Mouse (Mus musculus) kidney, adult 2 months (tissue): ENCODE measurements at regions not wholly inside any gene's neighbourhood (a gene's known extent, or its start where the extent isn't known, plus 50 kb on each side); places are given as distances from the start of the nearest gene placed in this dataset.

Experiments
- CTCF ChIP-seq: fragments of 200-500 bp; conservative IDR thresholded peaks from 2 replicates; pipeline ENCODE4 v1.5.1; 2011; ENCODE audit warnings: low read depth, mild to moderate bottlenecking, control low read depth, low read length, moderate library complexity, mixed read lengths; ENCODE audit not compliant: insufficient read depth, insufficient read length
- POLR2A ChIP-seq: fragments of 200-500 bp; IDR thresholded peaks from one replicate; pipeline ENCODE4 v1.6.1; 2011; ENCODE audit warnings: low read depth, low read length, control low read depth

GRCm38 (mm10) chr17:80789000-80789399 lies 60.7 kb upstream of the Map4k3 start:
- TF ChIP-seq POLR2A = no peak
- no peak for TF ChIP-seq CTCF
